Mouse (Mus musculus) embryonic facial prominence, embryonic 14.5 days (tissue): Measurements from ENCODE around the gene Sdhb. TPM values are rescaled to one million over a fixed set of nuclear protein-coding genes. Genes with fewer than 3 reads are reported as not detected.
A peak's percentile ranks its signal among the peaks of the same experiment; 100 is the strongest.

ENCODE experiments used
- ATAC-seq: fragments of 200-750 bp; cut with Nextera tagmentation; 2 replicates; pipeline ENCODE4 v1.8.0; 2017; ENCODE audit warnings: low read depth, moderate number of reproducible peaks, moderate TSS enrichment
- DNase-seq: peaks from one replicate; pipeline ENCODE4 v3.0.0-alpha.2; 2015; ENCODE audit warnings: low spot score
- H3K27ac ChIP-seq: fragments of 300-500 bp; sonication (generic); replicated peaks from 2 replicates; pipeline ENCODE4 v1.5.1; 2014; ENCODE audit warnings: low read depth, mild to moderate bottlenecking, low read length, moderate library complexity
- H3K27me3 ChIP-seq: fragments of 300-500 bp; sonication (generic); replicated peaks from 2 replicates; pipeline ENCODE4 v1.6.1; 2014; ENCODE audit warnings: low read length; ENCODE audit not compliant: control insufficient read depth, insufficient read depth
- H3K36me3 ChIP-seq: fragments of 300-500 bp; sonication (generic); 2 replicates; pipeline ENCODE4 v1.6.1; 2014; ENCODE audit warnings: low read length, mixed read lengths; ENCODE audit not compliant: control insufficient read depth, insufficient read depth
- H3K4me1 ChIP-seq: fragments of 300-500 bp; sonication (generic); 2 replicates; pipeline ENCODE4 v1.6.1; 2014; ENCODE audit warnings: antibody characterized with exemption, low read length; ENCODE audit not compliant: control insufficient read depth, insufficient read depth
- H3K4me2 ChIP-seq: fragments of 300-500 bp; sonication (generic); 2 replicates; pipeline ENCODE4 v1.6.1; 2014; ENCODE audit warnings: low read depth, mild to moderate bottlenecking, low read length, moderate library complexity, mixed read lengths
- H3K4me3 ChIP-seq: fragments of 300-500 bp; sonication (generic); 2 replicates; pipeline ENCODE4 v1.5.1; 2014; ENCODE audit warnings: low read depth, mild to moderate bottlenecking, low read length
- H3K9ac ChIP-seq: fragments of 300-500 bp; sonication (generic); 2 replicates; pipeline ENCODE4 v1.6.1; 2014; ENCODE audit warnings: low read depth, mild to moderate bottlenecking, low read length, moderate library complexity, mixed read lengths
- H3K9me3 ChIP-seq: fragments of 300-500 bp; sonication (generic); 2 replicates; pipeline ENCODE4 v1.6.1; 2016; ENCODE audit warnings: low read length; ENCODE audit not compliant: control insufficient read depth
- WGBS: fragments of 180-500 bp; shearing (Covaris S2); extraction: QIAGEN DNeasy Blood & Tissue Kit; methylation state at CpG from one replicate; pipeline ENCODE4 v1.1.7; 2014; 5-methylcytosine and 5-hydroxymethylcytosine counted together
- polyA plus RNA-seq: library from polyadenylated mRNA; unstranded; fragments of >200 nt; fragmentation: Nextera tagmentation; extraction: Ambion mirVana; gene quantifications from 2 replicates; pipeline ENCODE4 v1.2.1, GENCODE M21; 2014

Gene Sdhb
- 383 and 394 TPM in 2 replicates for polyA plus RNA-seq

- Histone ChIP-seq H3K4me2 (peak within 1 kb of the TSS; percentile 87), H3K36me3 (peaks cover 5% of the 10 kb centered on the region; the same call in 1 of the 2 replicates), H3K27me3 (no peaks in the 10 kb centered on the region), H3K4me3 (peak within 1 kb of the TSS; percentile 84), H3K4me1 (peaks cover 14% of the 10 kb centered on the region; the same call in 1 of the 2 replicates), H3K9me3 (no peaks in the 10 kb centered on the region), H3K9ac (peak within 1 kb of the TSS; percentile 91), H3K27ac (peak within 1 kb of the TSS; percentile 83)
- WGBS, result 2% methylated on average over 35 of the region's 37 CpGs
- DNase-seq, result peak; percentile 100
- ATAC-seq, result peak; percentile 97
Measured at GRCm38 (mm10) chr4:140960781-140961466, at the start of gene Sdhb. Gene Sdhb (plus strand): TSS chr4:140961203.

- Histone ChIP-seq H3K4me1 (peaks cover 10% of the 10 kb centered on the region), H3K4me2 (no peak overlapping the region), H3K36me3 (no peaks in the 10 kb centered on the region), H3K27ac (no peak overlapping the region), H3K27me3 (peaks cover 18% of the 10 kb centered on the region), H3K9ac (no peak overlapping the region), H3K4me3 (no peak overlapping the region), H3K9me3 (no peaks in the 10 kb centered on the region)
- DNase-seq, result no peak
- no peak for ATAC-seq
- 92% methylated on average over 9 of the region's 9 CpGs for WGBS
Measured at GRCm38 (mm10) chr4:140911416-140911815, 49.6 kb upstream of the Sdhb start.

GRCm38 (mm10) chr4:140912271-140912833 lies 48.7 kb upstream of the Sdhb start:
- DNase-seq, result no peak
- Histone ChIP-seq H3K36me3 (no peaks in the 10 kb centered on the region), H3K4me2 (no peak overlapping the region), H3K9ac (no peak overlapping the region), H3K4me3 (no peak overlapping the region), H3K27me3 (peaks cover 11% of the 10 kb centered on the region), H3K9me3 (no peaks in the 10 kb centered on the region), H3K4me1 (peaks cover 9% of the 10 kb centered on the region), H3K27ac (no peak overlapping the region)
- ATAC-seq, result no peak
- 88% methylated on average over 8 of the region's 10 CpGs for WGBS

GRCm38 (mm10) chr4:140913565-140913964 lies 47.4 kb upstream of the Sdhb start:
- no peak for ATAC-seq
- 94% methylated on average over 9 of the region's 9 CpGs for WGBS

GRCm38 (mm10) chr4:140914731-140915131 lies 46.3 kb upstream of the Sdhb start:
- DNase-seq (peak; percentile 82), ATAC-seq (peak; percentile 80)
- Histone ChIP-seq H3K4me1 (peaks cover 9% of the 10 kb centered on the region), H3K4me3 (no peak overlapping the region), H3K27ac (peak overlapping the region; percentile 55), H3K9ac (no peak overlapping the region), H3K36me3 (no peaks in the 10 kb centered on the region), H3K9me3 (no peaks in the 10 kb centered on the region), H3K4me2 (peak overlapping the region; percentile 4; the same call in 1 of the 2 replicates), H3K27me3 (no peaks in the 10 kb centered on the region)
- 22% methylated on average over 6 of the region's 6 CpGs for WGBS

More at GRCm38 (mm10) chr4:140913565-140913964, 47.4 kb upstream of the Sdhb start:
- peaks cover 3% of the 10 kb centered on the region for H3K27me3 ChIP-seq
- H3K4me2 ChIP-seq, result no peak overlapping the region
- DNase-seq, result no peak
- H3K27ac ChIP-seq, result no peak overlapping the region
- H3K9me3 ChIP-seq, result no peaks in the 10 kb centered on the region
- H3K9ac ChIP-seq, result no peak overlapping the region
- no peaks in the 10 kb centered on the region for H3K36me3 ChIP-seq
- H3K4me1 ChIP-seq, result peaks cover 9% of the 10 kb centered on the region
- H3K4me3 ChIP-seq, result no peak overlapping the region

GRCm38 (mm10) chr4:140915235-140915634 lies 45.8 kb upstream of the Sdhb start:
- Histone ChIP-seq H3K36me3 (no peaks in the 10 kb centered on the region), H3K9me3 (no peaks in the 10 kb centered on the region), H3K4me2 (no peak overlapping the region), H3K27me3 (no peaks in the 10 kb centered on the region), H3K9ac (no peak overlapping the region), H3K4me1 (peaks cover 9% of the 10 kb centered on the region), H3K4me3 (no peak overlapping the region), H3K27ac (peak overlapping the region; percentile 55)
- whole genome bisulfite sequencing, result 38% methylated on average over 3 of the region's 3 CpGs
- peak; percentile 19; the same call in 1 of the 2 replicates for ATAC-seq
- DNase-seq, result no peak

- Histone ChIP-seq H3K9ac (no peak overlapping the region), H3K4me1 (peaks cover 9% of the 10 kb centered on the region), H3K4me2 (no peak overlapping the region), H3K9me3 (no peaks in the 10 kb centered on the region), H3K36me3 (no peaks in the 10 kb centered on the region), H3K4me3 (no peak overlapping the region), H3K27ac (no peak overlapping the region), H3K27me3 (no peaks in the 10 kb centered on the region)
- no peak for DNase-seq
- ATAC-seq, result no peak
- WGBS, result 88% methylated on average over 5 of the region's 5 CpGs
Measured at GRCm38 (mm10) chr4:140916296-140916695, 44.7 kb upstream of the Sdhb start.

GRCm38 (mm10) chr4:140917451-140917850 lies 43.6 kb upstream of the Sdhb start:
- Histone ChIP-seq H3K27me3 (no peaks in the 10 kb centered on the region), H3K4me1 (peaks cover 9% of the 10 kb centered on the region), H3K27ac (no peak overlapping the region), H3K9me3 (no peaks in the 10 kb centered on the region), H3K36me3 (no peaks in the 10 kb centered on the region), H3K4me2 (no peak overlapping the region), H3K9ac (no peak overlapping the region), H3K4me3 (no peak overlapping the region)
- DNase-seq (no peak), ATAC-seq (no peak)
- WGBS, result 95% methylated on average over 9 of the region's 9 CpGs
